Mouse (Mus musculus): Measurements from ENCODE around the gene Mybpc3. TPM values are rescaled to one million over a fixed set of nuclear protein-coding genes. Genes with fewer than 3 reads are reported as not detected.

Gene Mybpc3
- total RNA-seq, 2 experiments from 2014 or later = 0.06 TPM; not detected in 1

- TF ChIP-seq CTCF (IDR thresholded peaks at IDR 0.05) = no peak
- no peak for DNase-seq
Measured at GRCm38 (mm10) chr2:91163532-91163931, 45.6 kb downstream of the Mybpc3 start.

GRCm38 (mm10) chr2:91164991-91165390 lies 47.0 kb downstream of the Mybpc3 start:
- no peak for TF ChIP-seq CTCF (IDR thresholded peaks at IDR 0.05)
- no peak overlapping the region for H3K27ac ChIP-seq
- H3K4me3 ChIP-seq = no peak overlapping the region
- no peak for DNase-seq
- intact Hi-C loops (cut with DNase I) = no loop called here

More at GRCm38 (mm10) chr2:91163532-91163931, 45.6 kb downstream of the Mybpc3 start:
- Histone ChIP-seq H3K27ac (no peak overlapping the region), H3K4me3 (no peak overlapping the region)
- intact Hi-C loops (cut with DNase I) = no loop called here

- TF ChIP-seq CTCF (IDR thresholded peaks at IDR 0.05) = no peak
Measured at GRCm38 (mm10) chr2:91167629-91168028, 49.7 kb downstream of the Mybpc3 start.

DNA sequence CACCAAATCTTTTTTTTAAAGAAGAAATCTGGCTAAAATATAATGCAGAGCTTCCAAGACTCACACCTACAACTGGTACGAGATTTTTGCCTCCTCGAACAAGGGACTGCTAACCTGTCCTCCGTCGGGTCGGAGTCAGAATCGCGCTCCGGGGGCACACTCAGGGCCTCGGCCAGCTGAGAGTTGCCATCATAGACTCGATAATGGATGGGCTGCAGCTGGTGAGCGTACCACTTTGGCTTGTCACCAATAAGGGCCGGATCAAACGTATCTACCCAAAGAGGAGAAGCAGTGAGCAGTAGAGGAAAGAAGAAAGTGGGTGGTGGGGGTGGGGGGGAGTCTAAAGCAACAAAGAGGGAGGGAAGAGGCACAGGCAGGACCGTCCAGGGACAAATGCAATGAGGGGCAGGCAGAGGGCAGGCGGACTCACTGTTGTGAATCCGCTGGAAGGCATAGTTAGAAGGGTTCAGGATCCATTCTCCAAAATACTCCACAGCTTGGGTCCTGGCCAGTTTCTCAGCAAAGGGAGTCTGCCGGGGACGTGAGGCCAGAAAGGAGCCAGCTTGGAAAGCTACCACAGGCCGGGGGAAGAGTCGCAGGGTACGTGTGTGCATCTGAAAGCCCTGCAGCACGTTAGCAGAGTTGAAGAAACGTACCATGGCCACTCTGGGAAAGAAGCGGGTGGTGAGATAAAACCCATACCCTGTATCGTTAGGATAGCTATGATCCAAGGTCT lies 51.8 kb downstream of the Mybpc3 start:
- DNase-seq = no peak
- H3K27ac ChIP-seq = no peak overlapping the region
- H3K4me3 ChIP-seq = no peak overlapping the region
- intact Hi-C loops (cut with DNase I) = no loop called here
- no peak for TF ChIP-seq CTCF (IDR thresholded peaks at IDR 0.05)

More at GRCm38 (mm10) chr2:91167629-91168028, 49.7 kb downstream of the Mybpc3 start:
- DNase-seq = no peak
- intact Hi-C loops (cut with DNase I) = no loop called here
- H3K27ac ChIP-seq = no peak overlapping the region
- no peak overlapping the region for H3K4me3 ChIP-seq

DNA sequence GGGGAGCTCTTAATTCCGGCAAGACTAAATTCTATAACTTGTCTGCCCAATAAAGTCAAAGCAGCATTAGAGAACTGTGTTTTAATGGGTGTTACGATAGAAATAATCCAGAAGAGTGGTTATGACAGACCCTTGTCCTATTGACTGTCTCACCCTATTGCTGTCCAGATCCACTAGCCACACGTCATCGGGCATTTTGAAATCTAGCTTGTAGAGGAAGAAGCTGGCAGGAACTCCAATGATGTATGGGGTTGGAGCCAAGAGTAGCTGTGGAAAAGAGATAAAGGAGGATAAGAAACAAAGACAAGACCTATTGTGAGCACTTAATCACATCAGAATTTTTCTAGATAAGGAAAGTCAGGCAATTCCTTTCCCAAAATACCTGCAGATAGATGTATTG lies 57.5 kb downstream of the Mybpc3 start:
- intact Hi-C loops (cut with DNase I) = no loop called here
- no peak for TF ChIP-seq CTCF (IDR thresholded peaks at IDR 0.05)
- Histone ChIP-seq H3K27ac (no peak overlapping the region), H3K4me3 (no peak overlapping the region)
- no peak for DNase-seq

GRCm38 (mm10) chr2:91176234-91176633 lies 58.3 kb downstream of the Mybpc3 start:
- intact Hi-C loops (cut with DNase I) = no loop called here
- Histone ChIP-seq H3K4me3 (no peak overlapping the region), H3K27ac (no peak overlapping the region)
- no peak for TF ChIP-seq CTCF (IDR thresholded peaks at IDR 0.05)
- no peak for DNase-seq

GRCm38 (mm10) chr2:91179825-91180224 lies 61.9 kb downstream of the Mybpc3 start:
- intact Hi-C loops (cut with DNase I) = no loop called here
- DNase-seq = no peak
- no peak overlapping the region for H3K27ac ChIP-seq
- H3K4me3 ChIP-seq = no peak overlapping the region
- no peak for TF ChIP-seq CTCF (IDR thresholded peaks at IDR 0.05)

GRCm38 (mm10) chr2:91180706-91181105 lies 62.8 kb downstream of the Mybpc3 start:
- intact Hi-C loops (cut with DNase I) = no loop called here
- H3K4me3 ChIP-seq = no peak overlapping the region
- DNase-seq = no peak
- H3K27ac ChIP-seq = no peak overlapping the region
- no peak for TF ChIP-seq CTCF (IDR thresholded peaks at IDR 0.05)

DNA sequence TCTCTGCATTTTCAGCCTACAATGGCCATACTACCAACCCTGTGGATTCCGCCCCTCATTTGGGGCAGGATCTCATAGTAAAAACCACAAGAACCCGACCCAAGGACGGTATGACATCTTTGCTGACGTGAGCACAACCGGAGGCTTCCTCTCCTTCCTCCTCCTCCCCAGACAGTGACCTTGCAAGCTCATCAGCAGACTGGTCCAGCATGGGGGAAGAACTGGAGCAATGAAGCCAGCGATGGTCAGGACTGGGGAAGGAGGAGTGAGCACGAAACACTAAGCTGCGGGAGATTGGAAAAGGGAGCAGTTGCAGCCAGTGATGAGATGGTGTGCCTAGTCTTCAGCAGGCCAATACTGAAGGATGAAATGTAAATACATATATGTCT lies 64.1 kb downstream of the Mybpc3 start:
- Histone ChIP-seq H3K4me3 (peak overlapping the region; percentile 90), H3K27ac (no peak overlapping the region; the same call in 1 of the 2 replicates)
- no peak for DNase-seq
- intact Hi-C loops (cut with DNase I) = no loop called here
- TF ChIP-seq CTCF (IDR thresholded peaks at IDR 0.05) = no peak

DNA sequence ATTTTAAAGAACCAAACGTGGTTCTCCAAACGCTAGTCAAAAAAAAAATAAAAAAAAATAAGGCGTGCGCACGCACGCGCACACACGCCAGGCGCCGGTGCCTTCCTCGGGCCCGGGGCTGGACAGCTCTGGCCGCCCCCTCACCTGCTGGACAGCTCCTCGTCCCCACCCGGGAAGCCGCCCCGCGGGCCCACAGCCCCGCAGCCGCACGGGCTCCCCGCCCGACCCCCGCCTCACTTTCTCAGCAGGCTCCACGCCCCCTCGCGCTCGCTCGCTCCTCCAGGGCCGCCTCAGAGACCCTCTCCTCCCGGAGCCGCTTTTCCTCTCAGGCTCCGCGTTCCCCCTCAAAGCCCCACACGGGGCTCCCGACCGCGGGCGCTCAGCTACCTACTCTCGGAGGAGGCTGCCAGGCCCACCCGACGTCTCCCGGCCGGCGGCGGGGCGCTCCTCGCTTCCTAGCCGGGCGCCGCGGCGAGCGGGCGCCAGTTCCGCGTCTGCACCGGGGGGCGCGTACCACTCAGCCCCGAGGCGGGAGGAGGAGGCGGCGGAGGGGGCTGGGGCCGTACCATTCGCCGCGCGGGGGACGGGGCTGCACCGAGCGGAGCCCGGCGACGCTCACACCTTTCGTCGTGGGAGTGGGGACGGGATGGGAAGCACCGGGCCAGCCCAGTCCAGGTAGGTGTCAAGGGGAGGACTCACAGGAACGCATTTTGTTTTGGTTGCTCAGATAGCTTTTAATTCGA lies 64.6 kb downstream of the Mybpc3 start:
- TF ChIP-seq CTCF (IDR thresholded peaks at IDR 0.05) = no peak
- Histone ChIP-seq H3K27ac (peak overlapping the region; percentile 76), H3K4me3 (peak overlapping the region; percentile 90)
- intact Hi-C loops (cut with DNase I) = no loop called here
- peak; percentile 71 for DNase-seq

DNA sequence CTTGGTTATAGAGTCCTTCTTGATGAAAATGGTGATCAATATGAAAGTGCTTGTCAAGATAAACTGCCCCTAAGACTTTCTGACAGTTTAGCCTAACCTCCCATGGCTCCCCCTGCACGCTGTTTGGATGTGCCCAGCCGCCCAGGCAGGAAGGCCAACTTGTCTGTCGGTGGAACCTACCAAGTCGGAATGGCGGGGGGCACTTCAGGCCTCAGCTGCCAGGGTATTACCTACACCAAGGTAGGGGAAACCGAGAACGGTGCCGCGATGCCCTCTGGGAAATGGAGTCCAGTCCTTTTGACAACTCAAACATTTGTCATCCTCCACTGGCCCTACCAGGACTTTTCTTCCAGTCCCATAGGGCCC lies 65.2 kb downstream of the Mybpc3 start:
- intact Hi-C loops (cut with DNase I) = no loop called here
- DNase-seq = peak; percentile 91
- no peak for TF ChIP-seq CTCF (IDR thresholded peaks at IDR 0.05)
- Histone ChIP-seq H3K4me3 (peak overlapping the region; percentile 90), H3K27ac (peak overlapping the region; percentile 76)

GRCm38 (mm10) chr2:91183711-91184405 lies 65.9 kb downstream of the Mybpc3 start, which contains the start of gene Madd:
Madd (minus strand) TSS chr2:91183837.
- DNase-seq = no peak
- Histone ChIP-seq H3K4me3 (peak within 1 kb of the TSS; percentile 90), H3K27ac (peak within 1 kb of the TSS; percentile 76)
- TF ChIP-seq CTCF (IDR thresholded peaks at IDR 0.05) = no peak
- intact Hi-C loops (cut with DNase I) = no loop called here

Other genes with a start within 250 kb of the Mybpc3 start
- gene C1qtnf4, start 232.3 kb upstream of the Mybpc3 start, total RNA-seq (2021) = 1 to 10 TPM; 4.3 to 6.1 TPM
- gene Kbtbd4, start 213.4 kb upstream of the Mybpc3 start, total RNA-seq (2021) = 10 to 100 TPM; 18.5 to 20.6 TPM
- 100 to 1,000 TPM; 460 to 625 TPM for gene Ndufs3, start 213.3 kb upstream of the Mybpc3 start, total RNA-seq (2021)
- gene Celf1, start 177.8 kb upstream of the Mybpc3 start, total RNA-seq (2021) = 10 to 100 TPM; 59.5 to 62.3 TPM
- gene Rapsn, start 82.5 kb upstream of the Mybpc3 start, total RNA-seq (2021) = 10 to 100 TPM; 28.3 to 30.2 TPM
- 100 to 1,000 TPM; 226 to 256 TPM for gene Psmc3, start 64.1 kb upstream of the Mybpc3 start, total RNA-seq (2021)
- gene Slc39a13, start 47.7 kb upstream of the Mybpc3 start, total RNA-seq (2021) = 10 to 100 TPM; 18.7 to 22.0 TPM
- 1 to 10 TPM in 1 of 2 experiments, under 1 TPM in 1; 0.87 to 1.2 TPM for gene Spi1, start 35.8 kb upstream of the Mybpc3 start, total RNA-seq (2021)
- gene Madd, start 65.7 kb downstream of the Mybpc3 start, total RNA-seq (2021) = 1 to 10 TPM; 2.9 to 4.0 TPM
- gene Nr1h3, start 84.7 kb downstream of the Mybpc3 start, total RNA-seq (2021) = 10 to 100 TPM; 26.8 to 26.9 TPM
- gene Acp2, start 84.7 kb downstream of the Mybpc3 start, total RNA-seq (2021) = 10 to 100 TPM; 12.5 to 13.6 TPM
- 1 to 10 TPM; 2.6 to 2.8 TPM for gene Ddb2, start 118.8 kb downstream of the Mybpc3 start, total RNA-seq (2021)
- gene Pacsin3, start 137.8 kb downstream of the Mybpc3 start, total RNA-seq (2021) = 100 to 1,000 TPM; 375 to 428 TPM
- gene Arfgap2, start 146.8 kb downstream of the Mybpc3 start, total RNA-seq (2021) = 100 to 1,000 TPM; 152 to 211 TPM

Measured in gastrocnemius, adult 2 months (tissue).